Mouse (Mus musculus): ENCODE data around the gene Yap1. TPM values are rescaled to one million over a fixed set of nuclear protein-coding genes. Genes with fewer than 3 reads are reported as not detected.
"Not testable (repeated sequence)": the region's sequence is repeated elsewhere in the genome, so short reads cannot be mapped to it uniquely, and the experiment has no call there.

The Yap1 gene
- total RNA-seq, 2 experiments from 2014 or later = 15.7 to 17.3 TPM

GRCm38 (mm10) chr9:7934419-7934818 is 70.0 kb downstream of the Yap1 start:
- intact Hi-C loops (cut with DNase I) = no loop called here
- DNase-seq (ENCODE audit: low spot score in 2 of 2) = no peak

GRCm38 (mm10) chr9:7929552-7929951 is 74.8 kb downstream of the Yap1 start:
- intact Hi-C loops (cut with DNase I) = no loop called here
- DNase-seq (ENCODE audit: low spot score in 2 of 2) = peak in 1 of 2 experiments; percentile 30

GRCm38 (mm10) chr9:7928866-7929265 is 75.5 kb downstream of the Yap1 start:
- intact Hi-C loops (cut with DNase I) = no loop called here
- DNase-seq (ENCODE audit: low spot score in 2 of 2) = no peak

GRCm38 (mm10) chr9:7928207-7928793 is 76.1 kb downstream of the Yap1 start:
- intact Hi-C loops (cut with DNase I) = no loop called here
- no peak for DNase-seq (ENCODE audit: low spot score in 2 of 2)

GRCm38 (mm10) chr9:7914925-7915324 is 89.5 kb downstream of the Yap1 start:
- no peak for DNase-seq (ENCODE audit: low spot score in 2 of 2)
- intact Hi-C loops (cut with DNase I) = no loop called here

- DNase-seq (ENCODE audit: low spot score in 2 of 2) = no peak
Observed at GRCm38 (mm10) chr9:7914487-7914886, 89.9 kb downstream of the Yap1 start.

GRCm38 (mm10) chr9:7913953-7914352 is 90.4 kb downstream of the Yap1 start:
- DNase-seq (ENCODE audit: low spot score in 2 of 2) = no peak
- intact Hi-C loops (cut with DNase I) = no loop called here

More at GRCm38 (mm10) chr9:7914487-7914886, 89.9 kb downstream of the Yap1 start:
- intact Hi-C loops (cut with DNase I) = no loop called here

GRCm38 (mm10) chr9:7907351-7907985 is 96.9 kb downstream of the Yap1 start:
- DNase-seq (ENCODE audit: low spot score in 2 of 2) = no peak
- intact Hi-C loops (cut with DNase I) = no loop called here

GRCm38 (mm10) chr9:7906564-7906963 is 97.8 kb downstream of the Yap1 start:
- no peak for DNase-seq (ENCODE audit: low spot score in 2 of 2)
- intact Hi-C loops (cut with DNase I) = no loop called here

GRCm38 (mm10) chr9:7903825-7904224 is 100.6 kb downstream of the Yap1 start:
- no peak for DNase-seq (ENCODE audit: low spot score in 2 of 2)
- intact Hi-C loops (cut with DNase I) = no loop called here

- no peak for DNase-seq (ENCODE audit: low spot score in 2 of 2)
- intact Hi-C loops (cut with DNase I) = no loop called here
Observed at GRCm38 (mm10) chr9:7903262-7903661, 101.1 kb downstream of the Yap1 start.

GRCm38 (mm10) chr9:7902311-7902710 is 102.1 kb downstream of the Yap1 start:
- intact Hi-C loops (cut with DNase I) = no loop called here
- DNase-seq (ENCODE audit: low spot score in 2 of 2) = no peak

GRCm38 (mm10) chr9:7900965-7901364 is 103.4 kb downstream of the Yap1 start:
- DNase-seq (ENCODE audit: low spot score in 2 of 2) = no peak
- intact Hi-C loops (cut with DNase I) = no loop called here

GRCm38 (mm10) chr9:7897502-7897901 is 106.9 kb downstream of the Yap1 start:
- peak; percentile 75 to 76 for DNase-seq (ENCODE audit: low spot score in 2 of 2)
- intact Hi-C loops (cut with DNase I) = loop anchor here (1.0 kb wide), 2 partner anchors 183 to 294 kb away; no protein-coding TSS in a partner anchor

GRCm38 (mm10) chr9:7891796-7892195 is 112.6 kb downstream of the Yap1 start:
- intact Hi-C loops (cut with DNase I); DNase-seq (ENCODE audit: low spot score in 2 of 2): not testable (repeated sequence)

GRCm38 (mm10) chr9:7891177-7891576 is 113.2 kb downstream of the Yap1 start:
- intact Hi-C loops (cut with DNase I) = no loop called here
- DNase-seq (ENCODE audit: low spot score in 2 of 2) = no peak

- intact Hi-C loops (cut with DNase I) = no loop called here
- DNase-seq (ENCODE audit: low spot score in 2 of 2) = no peak
Observed at GRCm38 (mm10) chr9:7884346-7884745, 120.0 kb downstream of the Yap1 start.

- intact Hi-C loops (cut with DNase I) = no loop called here
- no peak for DNase-seq (ENCODE audit: low spot score in 2 of 2)
Observed at GRCm38 (mm10) chr9:7882304-7882865, 122.0 kb downstream of the Yap1 start.

Data from left cerebral cortex, postnatal 14 days (tissue).